Mouse (Mus musculus) heart, adult 2 months (tissue): Measurements from ENCODE around the gene Luc7l3. TPM values are rescaled to one million over a fixed set of nuclear protein-coding genes. Genes with fewer than 3 reads are reported as not detected.

Source experiments
- DNase-seq, 2 experiments: peaks; one replicate each; pipeline ENCODE4 v3.0.0; 2021
- H3K27ac ChIP-seq: fragments of 200-600 bp; 2 replicates; pipeline ENCODE4 v1.8.1; 2022
- H3K27me3 ChIP-seq: fragments of 200-500 bp; 2 replicates; pipeline ENCODE4 v1.6.1; 2012; ENCODE audit warnings: mild to moderate bottlenecking, low read length, inconsistent platforms, mixed read lengths; ENCODE audit not compliant: control insufficient read depth, insufficient read depth
- H3K36me3 ChIP-seq: fragments of 200-500 bp; 2 replicates; pipeline ENCODE4 v1.6.1; 2012; ENCODE audit warnings: low read length, inconsistent platforms; ENCODE audit not compliant: control insufficient read depth, insufficient read depth
- H3K4me1 ChIP-seq: fragments of 200-500 bp; 2 replicates; pipeline ENCODE4 v1.6.1; 2011; ENCODE audit warnings: low read length; ENCODE audit not compliant: control insufficient read depth, insufficient read depth
- H3K4me3 ChIP-seq: fragments of 200-600 bp; 2 replicates; pipeline ENCODE4 v1.8.1; 2022
- H3K79me2 ChIP-seq: fragments of 200-500 bp; replicated peaks from 2 replicates; pipeline ENCODE4 v1.6.1; 2012; ENCODE audit warnings: mild to moderate bottlenecking, inconsistent platforms, low read length, moderate library complexity, mixed read lengths; ENCODE audit not compliant: control insufficient read depth, insufficient read depth
- H3K9ac ChIP-seq: fragments of 200-500 bp; 2 replicates; pipeline ENCODE4 v1.6.1; 2012; ENCODE audit warnings: low read depth, mild to moderate bottlenecking, control low read depth, inconsistent platforms, low read length, mixed read lengths
- CTCF ChIP-seq: fragments of 200-600 bp; IDR thresholded peaks from 2 replicates; pipeline ENCODE4 v1.8.1; 2022; ENCODE audit warnings: antibody characterized with exemption, mild to moderate bottlenecking, moderate library complexity
- EP300 ChIP-seq: fragments of 200-500 bp; IDR thresholded peaks from 2 replicates; pipeline ENCODE4 v1.6.1; 2011; ENCODE audit warnings: low read depth, low read length, control low read depth; ENCODE audit not compliant: insufficient read depth
- POLR2A ChIP-seq: fragments of 200-500 bp; IDR thresholded peaks from 2 replicates; pipeline ENCODE4 v1.6.1; 2011; ENCODE audit warnings: mild to moderate bottlenecking, low read depth, low read length, control low read depth; ENCODE audit not compliant: insufficient read depth
- WGBS: fragments of 180-500 bp; shearing (Covaris S2); methylation state at CpG from one replicate; pipeline ENCODE4 v1.1.7; 2018; 5-methylcytosine and 5-hydroxymethylcytosine counted together
- intact Hi-C: fragments of 180-260 bp; cut with DNase I; formaldehyde crosslinking; loops from one replicate; pipeline ENCODE4 v1.15.1; 2025
- polyA plus RNA-seq: library from polyadenylated mRNA; depleted of rRNA; stranded (reverse); fragments of >200 nt; gene quantifications from 2 replicates; pipeline ENCODE4 v1.2.3, GENCODE M21; 2012
- total RNA-seq, 2 experiments: library from RNA; stranded (reverse); gene quantifications; 2 replicates each; pipeline ENCODE4 v1.2.3; 2021

The Luc7l3 gene
- total and polyA plus RNA-seq, 3 experiments = 8.1 to 36.0 (median 32.1) TPM

DNA sequence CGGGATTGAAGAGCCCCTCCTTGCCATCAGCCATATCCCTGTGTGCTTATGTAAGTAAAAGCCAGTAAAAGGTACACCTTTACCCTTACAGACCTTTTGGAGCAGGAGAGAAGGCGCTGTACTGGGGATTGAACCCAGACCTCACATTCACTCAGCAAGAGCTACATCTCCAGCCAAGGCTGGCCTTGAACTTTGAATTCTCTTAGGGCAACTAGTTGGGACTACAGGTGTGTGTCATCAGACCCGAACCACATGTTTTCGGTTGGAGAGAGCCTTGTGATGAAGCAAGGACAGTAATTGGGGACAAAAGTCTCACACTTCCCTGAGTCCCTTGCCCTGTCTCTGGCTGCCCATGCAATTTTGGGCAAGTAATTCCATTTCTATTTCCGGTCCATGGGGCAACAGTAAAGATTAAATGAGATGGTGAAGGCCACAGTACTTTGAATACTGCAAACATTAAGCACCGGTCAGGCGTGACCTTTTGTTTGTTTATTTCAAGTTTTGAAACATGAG, 25.3 kb upstream of the Luc7l3 start:
- Histone ChIP-seq H3K4me1 (no peaks in the 10 kb centered on the region; the same call in 1 of the 2 replicates), H3K36me3 (no peaks in the 10 kb centered on the region), H3K9ac (no peak overlapping the region), H3K27me3 (no peaks in the 10 kb centered on the region), H3K27ac (no peak overlapping the region), H3K4me3 (no peak overlapping the region), H3K79me2 (no peaks in the 10 kb centered on the region)
- no peak for DNase-seq
- intact Hi-C loops = no loop called here
- no peak for TF ChIP-seq CTCF
- no peak for TF ChIP-seq EP300
- TF ChIP-seq POLR2A = no peak
- 85% methylated on average over 7 of the region's 7 CpGs for WGBS

DNA sequence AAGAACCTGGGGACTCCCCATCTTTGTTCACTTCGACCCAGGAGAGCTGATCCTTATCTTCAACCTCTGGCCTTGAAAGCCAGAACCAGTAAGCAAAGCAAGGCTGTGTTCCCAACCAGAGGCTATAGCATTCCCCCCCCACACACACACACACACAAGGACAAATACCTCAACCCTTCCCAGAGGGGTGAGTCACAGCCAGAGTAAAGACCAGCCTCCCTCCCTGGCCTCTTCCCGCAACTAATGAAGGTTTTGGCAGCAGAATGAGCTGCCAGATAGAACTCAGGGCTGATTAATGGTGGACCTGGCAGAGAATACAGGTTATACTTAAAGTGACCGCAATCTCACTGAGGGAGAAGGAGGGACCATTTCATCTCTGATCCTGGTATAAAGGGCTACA, 24.8 kb upstream of the Luc7l3 start:
- Histone ChIP-seq H3K4me3 (no peak overlapping the region), H3K27me3 (no peaks in the 10 kb centered on the region), H3K4me1 (no peaks in the 10 kb centered on the region; the same call in 1 of the 2 replicates), H3K79me2 (no peaks in the 10 kb centered on the region), H3K27ac (no peak overlapping the region), H3K36me3 (no peaks in the 10 kb centered on the region), H3K9ac (no peak overlapping the region)
- WGBS = 24% methylated on average over 3 of the region's 3 CpGs
- no peak for DNase-seq
- TF ChIP-seq EP300 = no peak
- TF ChIP-seq CTCF = no peak
- TF ChIP-seq POLR2A = no peak
- intact Hi-C loops = no loop called here

DNA sequence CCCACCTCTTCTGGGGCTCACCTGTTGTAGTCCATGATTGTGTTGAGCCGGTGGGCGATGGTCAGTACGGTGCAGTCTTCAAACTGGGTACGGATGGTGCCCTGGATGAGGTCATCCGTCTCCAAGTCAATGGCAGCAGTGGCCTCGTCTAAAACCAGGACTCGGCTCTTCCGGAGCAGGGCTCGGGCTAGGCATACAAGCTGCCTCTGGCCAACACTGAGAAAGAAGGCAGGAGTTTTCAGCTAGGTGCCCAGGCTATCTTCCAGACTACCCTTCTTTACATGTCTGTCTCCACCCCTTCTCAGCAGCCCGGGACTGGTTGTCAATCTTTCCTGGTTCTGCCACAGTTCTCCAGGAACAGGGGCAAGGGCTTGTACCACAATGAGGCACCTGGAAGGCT, 24.1 kb upstream of the Luc7l3 start:
- intact Hi-C loops = no loop called here
- no peak overlapping the region for H3K4me3 ChIP-seq
- no peak overlapping the region for H3K9ac ChIP-seq
- whole genome bisulfite sequencing = 74% methylated on average over 10 of the region's 10 CpGs
- no peaks in the 10 kb centered on the region; the same call in 1 of the 2 replicates for H3K4me1 ChIP-seq
- no peaks in the 10 kb centered on the region for H3K27me3 ChIP-seq
- H3K27ac ChIP-seq = no peak overlapping the region
- no peaks in the 10 kb centered on the region for H3K36me3 ChIP-seq
- H3K79me2 ChIP-seq = no peaks in the 10 kb centered on the region
- no peak for DNase-seq
- TF ChIP-seq EP300 = no peak
- TF ChIP-seq POLR2A = no peak
- no peak for TF ChIP-seq CTCF

- WGBS = 66% methylated on average over 1 of the region's 1 CpGs
- no peak for DNase-seq
- no peaks in the 10 kb centered on the region; the same call in 1 of the 2 replicates for H3K4me1 ChIP-seq
Observed at GRCm38 (mm10) chr11:94344470-94344869, 22.7 kb upstream of the Luc7l3 start.

GRCm38 (mm10) chr11:94343955-94344358, 22.2 kb upstream of the Luc7l3 start:
- H3K79me2 ChIP-seq = no peaks in the 10 kb centered on the region
- TF ChIP-seq POLR2A (no peak), EP300 (no peak), CTCF (no peak)
- intact Hi-C loops = loop anchor here (5.0 kb wide), 1 partner anchor 203 kb away; the partner anchor contains the start of gene Rsad1
- no peaks in the 10 kb centered on the region; the same call in 1 of the 2 replicates for H3K36me3 ChIP-seq
- no peaks in the 10 kb centered on the region for H3K27me3 ChIP-seq
- 26% methylated on average over 5 of the region's 5 CpGs for WGBS
- H3K4me3 ChIP-seq = no peak overlapping the region
- H3K4me1 ChIP-seq = no peaks in the 10 kb centered on the region; the same call in 1 of the 2 replicates
- DNase-seq = no peak
- H3K9ac ChIP-seq = no peak overlapping the region
- no peak overlapping the region for H3K27ac ChIP-seq

More at GRCm38 (mm10) chr11:94344470-94344869, 22.7 kb upstream of the Luc7l3 start:
- TF ChIP-seq EP300 = no peak
- no peak for TF ChIP-seq POLR2A
- no peak for TF ChIP-seq CTCF
- no peak overlapping the region for H3K4me3 ChIP-seq
- intact Hi-C loops = loop anchor here (5.0 kb wide), 1 partner anchor 203 kb away; the partner anchor contains the start of gene Rsad1
- H3K79me2 ChIP-seq = no peaks in the 10 kb centered on the region
- no peak overlapping the region for H3K27ac ChIP-seq
- H3K9ac ChIP-seq = no peak overlapping the region
- H3K27me3 ChIP-seq = no peaks in the 10 kb centered on the region
- H3K36me3 ChIP-seq = no peaks in the 10 kb centered on the region; the same call in 1 of the 2 replicates

DNA sequence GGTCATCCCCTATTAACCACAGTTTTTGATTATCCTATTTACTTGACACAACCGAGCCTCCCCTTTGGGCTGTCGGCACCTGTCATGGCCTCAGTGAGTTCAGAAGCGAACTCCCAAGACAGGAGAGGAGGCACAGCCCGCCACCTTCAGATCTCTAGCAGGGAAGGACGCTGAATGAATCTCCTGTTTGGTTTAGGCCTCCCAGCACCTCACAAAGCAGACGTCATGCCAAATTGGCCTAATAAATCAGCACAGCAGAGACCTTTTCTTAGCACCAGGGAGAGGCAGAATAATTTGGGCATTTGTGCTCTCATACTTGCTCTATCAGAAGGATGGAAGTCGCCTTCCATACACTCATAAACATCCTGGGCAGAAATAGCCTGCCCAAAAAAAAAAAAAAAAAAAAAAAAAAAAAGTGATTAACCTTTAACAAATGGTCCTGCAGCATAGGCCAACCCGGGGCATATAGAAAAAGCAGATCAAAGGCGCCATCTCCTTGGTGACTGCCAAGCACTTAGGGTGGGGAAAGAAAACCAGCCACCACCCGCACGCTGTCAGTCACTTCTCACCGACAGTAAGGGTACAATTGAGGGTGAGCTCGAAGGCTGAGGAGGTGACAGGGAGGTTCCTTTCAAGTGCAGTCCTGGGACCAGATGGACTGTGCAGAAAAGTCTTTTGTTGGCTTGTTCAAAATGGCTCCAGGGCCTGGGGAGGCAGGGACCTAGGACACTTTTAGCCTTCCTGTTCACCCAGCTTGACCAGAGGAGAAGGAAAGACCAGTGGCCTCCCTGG, 20.5 kb upstream of the Luc7l3 start:
- Histone ChIP-seq H3K9ac (no peak overlapping the region), H3K27ac (no peak overlapping the region), H3K36me3 (no peaks in the 10 kb centered on the region; the same call in 1 of the 2 replicates), H3K79me2 (no peaks in the 10 kb centered on the region), H3K27me3 (no peaks in the 10 kb centered on the region), H3K4me1 (no peaks in the 10 kb centered on the region; the same call in 1 of the 2 replicates), H3K4me3 (no peak overlapping the region)
- intact Hi-C loops = loop anchor here (5.0 kb wide), 1 partner anchor 205 kb away; the partner anchor contains the start of gene Rsad1
- no peak for DNase-seq
- WGBS = 62% methylated on average over 13 of the region's 13 CpGs
- no peak for TF ChIP-seq POLR2A
- no peak for TF ChIP-seq CTCF
- no peak for TF ChIP-seq EP300
